Comparison of ENCODE assay signal across 11 mouse cellular contexts in genomic region chr16:85749335-85749734, GRCm38 (mm10). TPM values are rescaled to one million over a fixed set of nuclear protein-coding genes. Genes with fewer than 3 reads are reported as not detected.
DNase-seq lines count a peak whose midpoint lies in the region; ATAC-seq and TF ChIP-seq lines count a peak whose summit lies in the region.
"Had no signal": no experiment of that assay in that cellular context is flagged by ENCODE, and none has a peak within 500 bp of the region (broad histone marks: within the 10 kb centered on the region; RNA-seq: fewer than 3 reads in every experiment).

No protein-coding gene starts in this region.

- peaks cover 6% of the 10 kb centered on the region for H3K4me1 ChIP-seq in forebrain, embryonic 15.5 days
- H3K4me1 ChIP-seq in hindbrain, postnatal 0 days (ENCODE audit: insufficient read depth, low read length) = no peaks in the 10 kb centered on the region
- H3K4me1 ChIP-seq: intestine, embryonic 15.5 days had no signal

- WGBS in forebrain, embryonic 15.5 days = 44% methylated on average over 6 of the region's 6 CpGs
- 58% methylated on average over 6 of the region's 6 CpGs for WGBS in hindbrain, postnatal 0 days

- H3K27me3 ChIP-seq in forebrain, embryonic 15.5 days = no peaks in the 10 kb centered on the region
- no peaks in the 10 kb centered on the region for H3K27me3 ChIP-seq in hindbrain, postnatal 0 days (ENCODE audit: insufficient read depth, low read length)
- H3K27me3 ChIP-seq: intestine, embryonic 15.5 days had no signal

- no peak overlapping the region for H3K4me3 ChIP-seq in forebrain, embryonic 15.5 days
- no peak overlapping the region for H3K4me3 ChIP-seq in hindbrain, postnatal 0 days (ENCODE audit: low read length)
- H3K4me3 ChIP-seq: intestine, embryonic 15.5 days had no signal

- TF ChIP-seq CTCF in hindbrain, postnatal 0 days (IDR thresholded peaks at IDR 0.05; ENCODE audit: low read depth) = no peak

- H3K9ac ChIP-seq in forebrain, embryonic 15.5 days (replicated peaks) = no peak overlapping the region
- no peak overlapping the region for H3K9ac ChIP-seq in hindbrain, postnatal 0 days (replicated peaks; ENCODE audit: low read length)
- H3K9ac ChIP-seq: intestine, embryonic 15.5 days had no signal

- no peak for ATAC-seq in forebrain, embryonic 15.5 days (replicated peaks)
- ATAC-seq in hindbrain, postnatal 0 days = no peak
- ATAC-seq: intestine, embryonic 15.5 days had no signal

- H3K27ac ChIP-seq in forebrain, embryonic 15.5 days (replicated peaks) = no peak overlapping the region
- no peak overlapping the region for H3K27ac ChIP-seq in hindbrain, postnatal 0 days
- H3K27ac ChIP-seq: intestine, embryonic 15.5 days had no signal

- peak; percentile 36 for DNase-seq in adrenal gland, postnatal 10 days
- no peak for DNase-seq in adrenal gland, adult (ENCODE audit: inconsistent age in 2 of 2, low spot score in 1 of 2)
- peak; percentile 32 for DNase-seq in 3T3-L1 (ENCODE audit: low read depth, low spot score)
- DNase-seq in heart, adult 9 months (ENCODE audit: low spot score in 2 of 2) = peak; percentile 56 to 70
- peak; percentile 43 to 48 for DNase-seq in heart, postnatal 36 days
- DNase-seq in T-cell, adult 2 months (ENCODE audit: low spot score) = no peak
- DNase-seq in hindbrain, postnatal 0 days (ENCODE audit: low spot score) = no peak
- DNase-seq: retina, postnatal 1 day had no signal

- no peak overlapping the region for H3K4me2 ChIP-seq in forebrain, embryonic 15.5 days (replicated peaks)
- no peak overlapping the region for H3K4me2 ChIP-seq in hindbrain, postnatal 0 days (ENCODE audit: low read depth, low read length)
- H3K4me2 ChIP-seq: intestine, embryonic 15.5 days; liver, embryonic 11.5 days had no signal

- H3K36me3 ChIP-seq in forebrain, embryonic 15.5 days = no peaks in the 10 kb centered on the region
- H3K36me3 ChIP-seq in hindbrain, postnatal 0 days (ENCODE audit: insufficient read depth, low read length) = no peaks in the 10 kb centered on the region
- H3K36me3 ChIP-seq: intestine, embryonic 15.5 days had no signal

- H3K9me3 ChIP-seq in forebrain, embryonic 15.5 days = no peaks in the 10 kb centered on the region
- H3K9me3 ChIP-seq in hindbrain, postnatal 0 days (ENCODE audit: low read length) = no peaks in the 10 kb centered on the region
- H3K9me3 ChIP-seq: intestine, embryonic 15.5 days had no signal

- intact Hi-C loops in heart, postnatal 36 days (cut with DNase I) = loop anchor here (2.0 to 5.0 kb wide), 2 partner anchors 53 to 1513 kb away; partner anchors contain the start of gene Adamts1

RNA-seq across cellular contexts. Expression of gene Adamts1, which starts 53.6 kb away (rescaled TPM):
- 10 to 100 TPM; 17.9 to 47.6 TPM for total RNA-seq in adrenal gland, postnatal 10 days (2021)
- total RNA-seq in heart, postnatal 36 days (2021) = 10 to 100 TPM; 23.4 to 40.7 TPM
- polyA plus RNA-seq in forebrain, embryonic 15.5 days (2015; fragmentation: Nextera tagmentation; extraction: Ambion mirVana) = 9.6 and 13.0 TPM in 2 replicates
- 20.7 and 38.0 TPM in 2 replicates for total RNA-seq in hindbrain, postnatal 0 days (2014; rRNA removed)
- 9.8 and 10.3 TPM in 2 replicates for polyA plus RNA-seq in hindbrain, postnatal 0 days (2015; fragmentation: Nextera tagmentation; extraction: Ambion mirVana)

Comparison
In these comparisons a context has a peak if more than half of its experiments do, and no peak if none do; other contexts are left out.
1. DNase-seq: peak in adrenal gland, postnatal 10 days (single experiment), 3T3-L1 (single experiment), heart, adult 9 months (2 of 2) and heart, postnatal 36 days (2 of 2); none in adrenal gland, adult (0 of 2), T-cell, adult 2 months (single experiment) and hindbrain, postnatal 0 days (single experiment).